Mouse (Mus musculus): Measurements from ENCODE around the gene Ermp1.
A peak's percentile ranks its signal among the peaks of the same experiment; 100 is the strongest.
"Not testable (repeated sequence)": the region's sequence is repeated elsewhere in the genome, so short reads cannot be mapped to it uniquely, and the experiment has no call there.

Gene Ermp1

DNA sequence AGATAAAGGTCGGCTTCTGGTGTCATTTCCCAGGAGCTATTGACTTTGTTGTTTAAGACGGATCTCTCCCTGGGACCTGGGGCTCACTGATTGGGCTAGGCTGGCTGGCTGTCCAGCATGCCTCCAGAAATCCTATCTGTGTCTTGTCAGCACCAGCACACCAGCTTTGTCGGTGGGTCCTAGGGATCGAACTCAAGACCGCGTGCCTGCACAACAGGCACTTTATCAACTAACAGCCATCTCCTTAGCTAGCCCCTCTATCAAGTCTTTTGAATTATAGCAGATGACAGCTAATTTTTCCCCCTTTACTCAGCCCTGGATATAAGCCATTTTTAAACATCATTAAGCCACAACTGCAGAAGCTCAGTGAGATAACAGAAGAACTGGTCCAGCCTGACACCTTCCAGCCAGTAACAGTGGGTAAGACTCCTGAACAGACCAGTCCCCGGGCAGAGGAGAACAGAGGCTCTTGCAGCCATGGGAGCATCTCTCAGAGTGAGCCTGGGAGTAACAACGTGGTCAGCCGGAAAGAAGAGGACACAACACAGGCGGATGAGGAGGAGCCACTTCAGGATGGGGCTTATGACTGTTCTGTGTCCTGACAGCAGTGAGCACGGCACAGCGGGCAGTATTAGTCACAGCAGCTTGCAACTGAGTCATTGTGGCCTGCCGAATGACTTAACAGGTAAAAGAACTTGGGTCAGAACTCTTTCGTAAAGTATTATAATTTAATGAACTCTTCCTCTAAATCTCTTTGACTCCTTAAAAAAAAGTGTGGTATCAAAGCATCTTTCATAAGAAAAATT lies 44.5 kb downstream of the Ermp1 start:
- no peak for DNase-seq (ENCODE audit: low read depth)

DNA sequence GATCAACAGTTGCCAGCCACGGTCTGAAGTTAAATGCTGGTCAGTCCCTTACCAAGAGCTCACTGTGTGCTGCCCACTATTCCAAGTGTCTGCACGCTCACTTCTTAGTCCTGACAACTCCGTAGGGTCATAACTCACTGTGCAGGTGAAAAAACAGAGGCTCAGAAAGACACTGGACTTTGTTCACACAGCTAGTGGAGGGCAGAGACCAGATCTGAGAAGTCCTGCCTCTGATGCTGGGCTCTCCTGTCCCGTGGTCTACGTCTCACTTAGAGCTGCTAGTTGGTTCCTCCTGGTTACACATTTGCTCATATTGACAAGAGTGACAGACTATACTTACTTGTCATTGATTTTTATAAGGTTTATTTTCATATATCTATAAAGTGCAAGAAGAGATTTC lies 49.2 kb downstream of the Ermp1 start:
- DNase-seq (ENCODE audit: low read depth), result no peak

DNA sequence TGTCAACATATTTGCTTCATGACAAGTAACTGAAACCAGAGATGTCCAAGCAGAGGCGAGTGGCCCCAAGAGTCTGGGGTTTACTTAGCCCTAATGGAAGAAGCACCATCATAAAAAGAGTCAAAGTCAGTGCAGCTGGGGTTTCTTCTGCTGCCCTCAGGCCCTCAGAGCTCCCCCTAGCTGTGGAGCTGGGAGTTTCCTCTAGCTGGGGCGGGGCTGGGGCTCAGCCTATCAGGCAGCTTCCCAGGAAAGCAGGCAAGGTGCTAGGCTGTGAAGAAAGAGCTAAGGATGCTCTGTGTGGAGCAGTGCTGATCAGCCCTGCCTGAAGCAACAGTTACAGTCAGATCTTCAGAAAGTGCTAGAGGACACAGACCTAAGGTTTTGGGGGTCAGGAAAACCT lies 51.2 kb downstream of the Ermp1 start:
- DNase-seq (ENCODE audit: low read depth), result no peak

DNA sequence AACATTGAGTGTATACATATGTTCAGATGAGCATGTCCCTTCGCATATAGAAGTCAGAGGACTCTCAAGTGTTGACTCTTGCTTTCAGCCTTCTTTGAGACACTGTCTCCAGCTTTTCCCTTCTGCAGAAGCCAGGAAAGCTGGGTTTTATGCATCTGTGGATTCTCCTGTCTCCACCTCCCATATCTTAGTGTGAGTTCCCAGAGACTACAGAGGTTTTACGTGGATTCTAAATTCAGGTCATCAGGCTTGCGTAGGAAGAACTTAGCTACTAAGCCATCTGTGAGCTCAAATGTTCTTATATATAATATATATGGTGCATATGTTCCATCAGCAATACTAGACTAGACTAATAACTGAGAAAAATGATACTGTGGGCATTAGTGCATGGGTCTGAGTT lies 51.9 kb downstream of the Ermp1 start:
- DNase-seq (ENCODE audit: low read depth), result no peak

DNA sequence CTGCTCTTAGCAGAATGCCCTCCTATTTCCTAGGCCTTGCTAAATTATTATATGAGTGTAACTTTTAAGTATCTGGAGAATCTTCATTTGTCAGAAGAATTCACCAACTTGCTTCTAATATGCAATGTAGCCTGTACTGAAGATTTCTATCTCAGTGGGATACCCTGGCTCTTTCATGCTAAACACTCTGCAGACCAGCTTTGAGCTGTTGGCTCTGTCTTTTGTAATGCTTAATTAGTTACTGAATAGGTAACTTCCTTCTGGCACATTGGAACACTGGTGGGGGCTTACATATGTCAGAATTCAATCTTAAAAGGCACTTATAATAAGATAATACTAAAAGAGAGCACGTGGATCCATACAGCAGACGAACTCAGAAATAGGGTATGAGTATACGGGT lies 54.4 kb downstream of the Ermp1 start:
- not testable (repeated sequence) for DNase-seq (ENCODE audit: low read depth)

DNA sequence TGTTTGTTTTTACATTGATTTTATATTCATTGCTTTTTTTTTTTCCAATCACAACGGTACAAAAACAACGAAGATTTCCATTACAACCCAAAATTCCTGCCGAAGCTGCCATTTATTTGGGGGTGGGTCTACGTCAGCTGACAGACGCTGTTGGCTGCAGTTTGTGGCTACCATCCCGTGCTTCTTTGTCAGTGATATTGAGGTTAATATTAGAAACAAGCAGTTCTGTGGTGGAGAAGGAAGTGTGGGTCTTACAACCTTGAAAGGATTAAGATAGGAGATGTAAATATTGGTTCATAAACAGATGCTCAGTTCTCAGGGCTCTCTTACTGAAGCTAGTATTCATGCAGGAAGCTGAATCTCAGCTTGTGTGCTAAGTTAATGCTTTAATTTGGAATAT lies 64.5 kb downstream of the Ermp1 start:
- DNase-seq (ENCODE audit: low read depth), result no peak

DNA sequence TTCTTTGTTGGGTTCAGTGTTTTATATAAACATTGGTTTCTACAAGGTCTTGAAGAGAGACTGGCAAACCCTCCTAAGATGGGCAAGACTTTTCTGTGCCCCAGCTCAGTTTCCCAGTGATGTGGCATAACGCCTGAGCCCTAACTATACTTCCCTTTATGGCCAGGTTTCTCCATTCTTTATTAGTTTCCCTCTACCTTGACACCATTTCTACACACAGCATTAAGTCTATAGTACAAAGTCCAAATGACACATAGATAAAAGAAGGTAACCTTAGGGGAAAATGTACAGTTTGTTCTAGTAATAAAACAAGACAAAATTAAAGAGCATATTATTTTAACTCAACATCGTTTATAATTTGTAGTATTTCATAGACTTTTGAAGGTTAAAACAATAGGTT lies 65.8 kb downstream of the Ermp1 start:
- DNase-seq (ENCODE audit: low read depth), result no peak

DNA sequence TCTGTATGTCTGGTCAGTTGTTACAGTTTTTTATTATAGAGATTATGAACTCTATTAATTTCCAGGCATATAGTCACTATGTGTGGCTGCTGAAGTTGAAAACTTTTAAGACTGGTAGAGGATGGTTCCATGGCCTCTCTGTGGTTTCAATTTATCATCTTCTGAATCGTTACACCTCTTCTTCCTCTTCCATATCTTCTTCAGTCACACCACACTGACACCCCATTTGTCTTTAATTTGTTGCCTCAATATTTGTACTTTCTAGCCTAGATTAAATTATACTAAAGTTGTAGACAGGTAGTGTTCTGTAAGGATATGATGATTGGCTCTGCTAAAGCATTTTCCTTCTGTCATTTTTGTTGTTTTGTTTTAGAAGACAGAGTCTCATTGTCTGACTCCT lies 81.7 kb downstream of the Ermp1 start:
- DNase-seq (ENCODE audit: low read depth), result no peak

DNA sequence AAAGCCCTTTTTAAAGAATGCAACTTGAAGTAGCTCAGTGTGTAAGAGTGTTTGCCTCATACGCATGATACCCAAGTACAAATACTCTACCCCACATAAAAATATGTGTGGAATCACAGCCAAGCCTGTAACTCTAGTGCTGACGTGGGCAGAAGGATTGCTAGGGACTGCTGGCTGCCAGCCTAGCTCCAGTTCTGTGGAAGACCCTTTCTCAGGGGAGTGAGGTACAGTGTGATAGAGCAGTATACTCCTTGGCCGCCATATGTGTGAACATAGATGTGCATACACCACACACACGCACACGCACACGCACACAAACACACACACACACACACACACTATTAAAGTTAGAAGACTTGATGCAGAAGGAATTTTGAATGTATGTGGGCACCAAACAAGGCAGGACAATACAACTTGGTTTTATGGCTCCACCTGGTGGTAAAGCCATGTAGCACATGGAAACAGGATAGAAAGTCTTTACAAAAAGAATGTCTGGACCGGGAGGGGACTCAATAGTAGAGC lies 84.9 kb downstream of the Ermp1 start:
- peak; percentile 60 for DNase-seq (ENCODE audit: low read depth)

DNA sequence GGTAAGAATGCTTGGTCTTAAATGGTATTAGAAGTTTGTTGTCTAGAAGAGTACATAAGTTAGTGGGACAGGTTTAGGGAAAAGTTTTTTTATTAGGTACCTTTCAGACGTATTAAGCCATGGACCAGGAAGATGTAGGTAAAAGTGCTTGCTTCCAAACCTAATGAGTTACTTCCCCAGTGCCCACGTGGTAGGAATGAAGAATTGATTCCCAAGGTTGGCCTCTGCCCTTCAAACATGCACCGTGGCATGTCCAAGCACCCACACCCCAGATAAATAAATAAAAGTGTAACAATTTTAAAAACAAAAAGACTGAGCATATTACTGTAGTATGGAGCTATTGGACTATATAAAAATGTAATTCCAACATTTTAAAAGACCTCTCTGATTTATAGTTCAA lies 85.6 kb downstream of the Ermp1 start:
- no peak for DNase-seq (ENCODE audit: low read depth)

DNA sequence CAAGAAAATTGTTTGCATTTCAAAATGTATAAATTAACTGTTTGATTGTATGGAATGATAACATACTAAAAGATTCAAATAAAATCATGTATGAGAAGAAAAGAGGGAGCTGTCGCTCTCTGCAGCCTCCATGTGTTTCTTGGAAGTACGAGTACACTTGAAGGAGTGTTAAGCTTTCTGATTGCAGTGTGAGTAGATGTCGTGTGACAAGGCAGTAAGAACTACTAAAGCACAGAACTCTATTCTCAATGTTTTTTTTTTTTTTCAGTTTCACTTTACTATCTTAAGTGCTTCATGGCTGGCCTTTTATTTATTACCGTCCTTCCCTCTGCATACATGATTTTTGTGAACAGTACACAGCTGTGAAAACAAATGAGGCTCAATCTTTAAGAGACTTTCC lies 86.0 kb downstream of the Ermp1 start:
- no peak for DNase-seq (ENCODE audit: low read depth)

Data from c-Kit-positive CD71-positive TER-119-negative erythroid progenitor cells, embryonic 14.5 days (primary cell).